Mouse (Mus musculus): Measurements from ENCODE around the gene Prss53.

GRCm38 (mm10) chr7:127930636-127931035 lies 39.9 kb upstream of the Prss53 start:
- no peak for TF ChIP-seq GATA1 (IDR thresholded peaks at IDR 0.05; ENCODE audit: borderline replicate concordance, low read length)
- TF ChIP-seq CTCF (IDR thresholded peaks at IDR 0.05; ENCODE audit: low read depth, low read length), result no peak
